Mouse (Mus musculus): Measurements from ENCODE around the gene Ripk1.
"Not testable (repeated sequence)": the region's sequence is repeated elsewhere in the genome, so short reads cannot be mapped to it uniquely, and the experiment has no call there.

Ripk1 gene

DNA sequence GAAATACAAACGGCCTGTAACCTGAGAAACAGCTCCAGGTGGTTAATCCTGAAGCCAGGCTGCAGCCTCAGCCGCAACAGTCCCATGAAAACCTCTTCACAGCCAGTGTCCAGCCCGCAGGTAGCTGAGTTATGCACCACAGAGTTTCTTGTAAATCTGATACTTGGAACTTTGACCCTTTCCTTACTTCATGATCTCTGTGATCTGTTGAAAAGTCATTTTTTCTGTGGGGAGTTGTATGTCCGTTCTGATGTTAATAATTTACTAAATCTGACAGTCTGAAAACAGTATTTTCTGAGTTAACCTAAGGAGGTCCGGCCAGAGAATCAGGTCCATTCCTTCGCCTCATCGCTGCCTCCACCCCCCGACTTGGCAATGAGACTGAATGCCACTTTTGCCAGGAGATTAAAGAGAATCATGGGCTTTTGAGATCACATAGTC lies 36.8 kb downstream of the Ripk1 start:
- DNase-seq, result no peak

DNA sequence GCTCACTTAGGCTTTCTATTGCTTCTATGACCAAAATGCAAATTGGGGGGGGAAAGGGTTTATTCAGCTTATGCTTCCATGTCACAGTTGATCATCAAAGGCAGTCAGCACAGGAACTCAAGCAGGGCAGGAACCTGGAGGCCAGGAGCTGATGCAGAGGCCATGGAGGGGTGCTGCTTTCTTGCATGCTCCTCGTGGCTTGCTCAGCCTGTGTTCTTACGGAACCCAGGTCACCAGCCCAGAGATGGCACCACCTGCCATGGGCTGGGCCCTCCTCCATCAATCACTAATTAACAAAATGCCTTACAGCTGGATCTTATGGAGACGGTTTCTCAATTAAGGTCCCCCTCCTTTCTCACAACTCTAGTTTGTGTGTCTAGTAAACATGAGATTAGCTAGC lies 37.9 kb downstream of the Ripk1 start:
- no peak for DNase-seq

GRCm38 (mm10) chr13:34043716-34044393 lies 41.7 kb downstream of the Ripk1 start:
- no peak for DNase-seq

DNA sequence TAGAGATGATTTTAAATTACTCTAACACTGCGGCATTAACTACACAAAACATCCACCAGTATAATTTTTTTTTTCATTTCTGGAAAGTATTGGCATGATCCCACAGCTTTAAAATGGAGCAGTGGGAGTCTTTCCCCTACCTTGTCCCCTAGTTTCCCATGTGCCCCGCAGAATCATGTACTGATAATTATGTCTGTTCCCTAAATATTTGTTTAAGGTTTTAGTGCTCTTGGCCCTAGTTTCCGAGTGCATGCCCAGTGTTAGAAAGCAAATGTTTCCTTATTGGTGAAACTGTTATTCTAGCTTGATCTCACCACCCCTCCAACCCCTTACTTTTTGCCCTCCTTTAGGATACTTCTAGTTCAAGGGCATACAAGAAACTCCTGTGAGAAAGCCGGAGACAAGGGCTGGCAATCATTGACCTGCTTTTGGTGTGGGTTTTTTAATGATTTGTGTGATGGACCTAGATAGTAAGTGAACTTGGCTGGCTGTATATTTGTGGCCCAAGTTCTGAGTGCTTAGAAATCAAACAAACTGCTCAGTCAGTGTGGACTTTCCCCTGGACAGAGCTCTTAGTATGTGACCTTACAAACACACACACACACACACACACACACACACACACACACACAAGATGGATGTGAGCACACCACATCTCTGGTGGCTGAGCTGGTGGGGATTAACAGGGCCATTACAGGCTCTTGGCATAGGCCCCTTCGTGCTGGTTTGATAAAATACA lies 43.5 kb downstream of the Ripk1 start:
- no peak for DNase-seq

DNA sequence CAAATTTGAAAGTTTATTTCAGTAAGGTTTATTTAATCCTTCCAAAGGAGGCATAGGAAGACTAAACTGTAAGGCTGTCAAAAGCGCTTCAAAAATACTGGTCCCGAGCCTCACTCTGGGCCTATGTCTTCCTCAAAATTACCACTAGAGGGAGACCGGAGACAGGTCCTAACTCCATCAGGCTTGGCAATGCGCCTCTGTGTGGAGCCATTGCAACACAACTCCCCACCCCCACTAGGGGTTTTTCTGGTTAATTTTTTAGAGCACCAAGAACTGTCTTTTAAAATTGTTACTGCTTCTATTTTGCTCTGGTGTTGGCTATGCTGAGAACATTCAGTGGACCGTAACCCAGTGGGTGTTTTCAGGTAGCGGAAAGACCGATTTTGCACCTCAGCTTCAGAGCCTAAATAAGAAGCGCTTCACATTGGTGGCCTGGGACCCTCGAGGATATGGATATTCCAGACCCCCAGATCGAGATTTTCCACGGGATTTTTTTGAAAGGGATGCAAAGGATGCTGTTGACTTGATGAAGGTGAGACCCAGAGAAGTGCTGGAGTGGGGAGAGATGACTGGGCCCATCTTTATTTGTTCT lies 44.4 kb downstream of the Ripk1 start:
- peak; percentile 83 for DNase-seq

GRCm38 (mm10) chr13:34047526-34047925 lies 45.4 kb downstream of the Ripk1 start:
- DNase-seq, result no peak

DNA sequence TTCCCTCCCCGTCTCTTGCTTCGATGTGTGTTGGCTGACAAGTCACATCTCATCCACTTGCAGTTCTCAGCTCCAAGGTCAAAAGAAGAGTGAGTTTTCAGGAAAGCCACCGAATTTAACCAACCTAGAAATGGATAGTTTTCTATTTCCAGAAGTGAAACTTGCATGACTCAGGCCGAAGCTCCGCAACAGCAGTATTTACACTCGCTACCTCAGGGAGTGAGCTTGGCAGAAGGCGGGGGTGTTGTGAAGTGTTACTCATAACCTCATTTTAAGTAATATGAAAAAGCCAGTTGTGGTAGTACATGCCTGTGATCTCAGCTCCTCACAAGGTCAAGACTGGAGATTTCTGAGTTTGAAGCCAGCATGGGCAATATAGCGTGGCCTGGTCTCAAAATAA lies 48.3 kb downstream of the Ripk1 start:
- no peak for DNase-seq

DNA sequence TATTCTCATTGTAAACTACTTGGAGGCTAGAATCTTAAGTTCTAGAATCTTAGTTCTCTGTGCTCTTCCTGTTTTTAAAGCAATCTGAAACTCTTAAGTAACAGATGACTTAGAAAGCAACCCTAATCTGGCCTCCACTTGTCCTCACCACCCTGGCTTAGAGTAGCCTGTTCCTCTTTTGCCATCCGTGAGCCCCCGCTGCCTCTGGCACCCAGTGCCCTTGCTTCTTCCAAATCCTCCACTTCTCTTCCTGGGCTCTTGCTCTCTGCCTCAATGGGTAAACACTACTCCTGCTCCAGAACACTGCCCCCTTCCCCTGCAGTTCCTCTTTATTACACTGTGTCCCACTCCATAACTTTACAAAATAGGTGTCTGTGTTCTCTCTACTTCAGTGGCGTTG lies 49.5 kb downstream of the Ripk1 start:
- no peak for DNase-seq

GRCm38 (mm10) chr13:34053673-34054282 lies 51.6 kb downstream of the Ripk1 start:
- DNase-seq, result no peak

DNA sequence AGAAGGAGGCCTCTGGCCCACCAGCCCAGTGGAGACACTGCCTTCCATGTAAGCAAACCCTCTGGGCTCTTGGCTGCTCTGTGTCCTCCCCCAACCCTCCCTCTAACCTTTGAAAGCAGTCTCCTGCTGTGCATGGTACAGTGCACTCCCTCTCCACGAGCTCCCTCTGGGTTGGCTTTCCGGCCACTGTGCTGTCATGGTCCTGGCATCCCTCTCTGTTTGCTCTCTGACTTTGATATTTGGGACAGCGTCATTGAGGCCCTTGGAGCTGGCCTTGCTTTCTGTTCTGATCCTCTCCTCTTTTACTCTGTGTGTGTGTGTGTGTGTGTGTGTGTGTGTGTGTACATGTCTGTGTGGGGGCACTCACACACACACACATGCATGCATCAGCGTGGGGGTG lies 52.2 kb downstream of the Ripk1 start:
- no peak for DNase-seq

DNA sequence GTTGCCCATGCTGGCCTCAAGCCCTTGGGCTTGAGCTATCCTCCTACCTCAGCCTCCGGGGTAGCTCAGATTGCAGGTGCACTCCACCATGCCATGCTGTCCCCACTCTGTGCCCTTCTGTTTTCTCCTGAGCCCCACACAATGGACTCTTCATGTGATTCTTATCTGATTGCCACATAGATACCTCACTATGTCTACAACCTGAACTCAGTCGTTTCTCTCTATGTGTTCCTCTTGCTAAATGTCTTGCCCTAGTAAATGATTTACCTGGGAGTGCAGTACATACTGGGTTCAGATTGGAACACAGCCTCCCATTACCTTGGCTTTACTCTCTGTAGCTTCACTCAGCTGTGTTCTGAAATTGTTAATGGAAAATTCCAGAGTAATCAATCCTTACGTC lies 52.8 kb downstream of the Ripk1 start:
- DNase-seq, result no peak

- DNase-seq, result no peak
Observed at GRCm38 (mm10) chr13:34057252-34057651, 55.1 kb downstream of the Ripk1 start.

DNA sequence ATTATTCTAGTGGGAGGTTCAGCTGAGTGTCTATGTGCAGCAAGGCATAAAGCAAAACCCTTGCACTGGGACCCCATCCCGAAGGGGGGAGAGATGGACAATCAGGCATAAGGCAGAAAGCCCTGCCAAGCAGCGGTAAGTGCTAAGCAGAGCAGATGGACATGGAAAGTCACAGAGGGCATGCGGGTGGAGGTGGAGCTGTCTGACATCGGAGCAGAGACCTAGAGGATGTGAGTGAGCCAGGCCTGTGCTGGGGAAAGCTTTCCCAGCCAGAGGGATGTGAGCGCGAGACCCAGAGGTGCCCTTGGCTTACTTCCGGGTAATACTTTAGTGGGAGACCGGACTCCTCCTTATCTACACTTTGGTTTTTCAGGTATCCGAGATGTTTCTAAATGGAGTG lies 57.9 kb downstream of the Ripk1 start:
- DNase-seq, result no peak

DNA sequence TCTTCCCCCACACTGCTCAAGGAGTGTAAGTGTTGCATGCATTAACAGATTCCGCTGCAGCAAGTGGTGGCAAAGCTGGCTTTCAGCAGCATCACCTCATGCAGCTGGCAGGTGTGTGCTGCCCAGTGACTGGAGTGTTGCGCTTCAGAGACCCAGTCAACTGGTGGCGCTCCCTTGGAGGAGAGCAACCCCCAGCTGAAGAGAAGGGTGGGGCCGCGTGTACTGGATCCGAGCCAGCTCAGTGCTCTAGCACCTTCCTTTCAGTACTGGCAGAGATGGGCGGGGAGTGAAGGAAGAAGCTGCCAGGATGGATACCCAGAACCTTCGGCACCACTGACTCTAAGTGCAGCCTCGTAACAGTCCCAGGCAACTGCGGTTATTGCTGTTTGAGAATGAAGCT lies 60.3 kb downstream of the Ripk1 start:
- no peak for DNase-seq

- no peak for DNase-seq
Observed at GRCm38 (mm10) chr13:34066351-34066750, 64.2 kb downstream of the Ripk1 start.

DNA sequence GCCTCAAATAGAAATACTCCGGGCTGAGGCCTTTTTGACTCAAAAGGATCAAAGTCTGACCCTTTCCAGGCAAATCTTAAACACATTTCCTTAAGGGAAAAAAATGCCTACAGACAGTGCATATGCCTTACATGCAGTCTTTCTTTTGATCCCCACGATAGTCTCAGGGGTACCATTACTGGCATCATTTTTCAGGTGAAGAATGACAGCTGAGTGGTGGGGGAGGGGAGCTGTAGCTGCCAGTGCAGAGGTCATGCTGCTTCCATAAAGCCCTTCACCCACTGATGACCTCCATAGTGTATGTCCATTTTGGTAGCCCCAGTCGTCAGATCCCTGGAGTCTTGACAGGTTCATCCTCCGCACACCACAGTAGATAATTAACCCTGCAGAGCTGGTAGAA lies 68.1 kb downstream of the Ripk1 start:
- DNase-seq, result no peak

DNA sequence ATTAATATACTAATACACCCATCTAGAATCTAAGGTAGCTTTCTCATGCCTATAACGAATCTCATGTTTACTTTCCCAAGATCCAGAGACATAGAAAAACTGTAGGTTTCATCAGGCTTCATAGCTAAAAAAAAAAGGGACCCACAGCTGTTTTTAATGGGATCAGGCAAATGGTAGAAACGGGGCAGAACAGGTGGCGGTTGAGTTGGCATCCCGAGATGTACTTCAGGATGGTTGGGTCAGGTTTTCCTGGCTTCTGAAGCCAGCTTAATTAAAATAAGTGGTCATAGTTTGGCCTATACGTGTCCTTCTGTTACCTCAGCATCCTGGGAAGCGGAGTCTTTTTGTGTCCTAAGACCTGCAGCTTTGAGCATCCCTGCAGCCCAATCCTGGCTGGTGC lies 69.7 kb downstream of the Ripk1 start:
- no peak for DNase-seq

GRCm38 (mm10) chr13:34072847-34073246 lies 70.7 kb downstream of the Ripk1 start:
- no peak for DNase-seq

DNA sequence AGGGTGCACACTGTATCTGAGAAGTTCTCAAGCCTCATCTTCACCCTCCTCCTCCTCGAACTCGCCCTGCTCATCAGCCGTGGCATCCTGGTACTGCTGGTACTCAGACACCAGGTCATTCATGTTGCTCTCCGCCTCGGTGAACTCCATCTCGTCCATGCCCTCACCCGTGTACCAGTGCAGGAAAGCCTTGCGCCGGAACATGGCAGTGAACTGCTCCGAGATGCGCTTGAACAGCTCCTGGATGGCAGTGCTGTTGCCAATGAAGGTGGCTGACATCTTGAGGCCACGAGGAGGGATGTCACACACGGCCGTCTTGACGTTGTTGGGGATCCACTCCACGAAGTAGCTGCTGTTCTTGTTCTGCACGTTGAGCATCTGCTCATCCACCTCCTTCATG lies 72.3 kb downstream of the Ripk1 start:
- not testable (repeated sequence) for DNase-seq

GRCm38 (mm10) chr13:34075893-34076292 lies 73.7 kb downstream of the Ripk1 start:
- DNase-seq, result not testable (repeated sequence)

- peak; percentile 41 for DNase-seq
Observed at GRCm38 (mm10) chr13:34076561-34077491, 74.7 kb downstream of the Ripk1 start.

DNA sequence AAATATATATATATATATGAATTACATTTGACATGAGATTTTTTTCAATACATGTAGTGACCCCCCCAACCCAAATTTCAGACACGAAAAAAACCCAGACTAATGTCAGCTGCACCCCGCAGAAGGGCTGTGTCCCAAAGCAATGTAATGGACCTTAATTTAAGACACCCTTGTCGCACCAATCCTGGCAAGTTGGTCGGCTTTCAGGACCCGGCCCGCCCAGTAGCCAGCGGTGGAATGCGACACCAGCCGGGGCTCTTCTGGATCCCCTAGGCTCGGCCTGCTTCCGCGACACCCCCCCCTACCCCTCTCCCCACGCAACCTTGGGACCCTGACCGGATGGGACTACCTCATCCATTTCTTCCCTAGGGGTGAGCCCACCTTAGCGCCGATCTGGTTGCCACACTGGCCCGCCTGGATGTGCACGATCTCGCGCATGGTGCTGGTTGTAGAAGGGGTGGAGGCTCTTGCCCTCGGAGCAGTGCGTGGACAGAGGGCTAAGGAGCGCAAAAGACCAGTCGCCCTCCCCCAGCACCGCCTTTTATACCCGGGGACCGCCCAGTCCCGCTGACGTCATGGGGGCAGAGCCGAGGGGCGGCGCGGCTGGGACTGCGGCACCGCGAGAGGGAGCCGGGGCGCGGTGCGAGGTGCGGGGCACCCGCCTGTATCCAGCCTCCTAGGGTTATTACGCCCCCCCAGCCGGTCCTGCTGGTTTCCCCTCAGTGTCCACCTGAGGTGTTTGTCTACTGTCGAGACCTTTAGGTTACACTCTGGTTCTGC lies 75.5 kb downstream of the Ripk1 start, which contains the start of gene Tubb2a:
TSS of gene Tubb2a (minus strand) at position 516 of the 780 bp plus-strand sequence.
- DNase-seq, result peak; percentile 94
